Mouse (Mus musculus) urinary bladder, postnatal 10 days (tissue): ENCODE results near the gene Prss56.

Source experiments
- DNase-seq: peaks from one replicate; pipeline ENCODE4 v3.0.0; 2022; ENCODE audit warnings: low spot score

Prss56 gene

GRCm38 (mm10) chr1:87232197-87232596 is 49.1 kb downstream of the Prss56 start:
- DNase-seq: no peak
